18 mouse cellular contexts compared by ENCODE assay signal in the genomic region with DNA sequence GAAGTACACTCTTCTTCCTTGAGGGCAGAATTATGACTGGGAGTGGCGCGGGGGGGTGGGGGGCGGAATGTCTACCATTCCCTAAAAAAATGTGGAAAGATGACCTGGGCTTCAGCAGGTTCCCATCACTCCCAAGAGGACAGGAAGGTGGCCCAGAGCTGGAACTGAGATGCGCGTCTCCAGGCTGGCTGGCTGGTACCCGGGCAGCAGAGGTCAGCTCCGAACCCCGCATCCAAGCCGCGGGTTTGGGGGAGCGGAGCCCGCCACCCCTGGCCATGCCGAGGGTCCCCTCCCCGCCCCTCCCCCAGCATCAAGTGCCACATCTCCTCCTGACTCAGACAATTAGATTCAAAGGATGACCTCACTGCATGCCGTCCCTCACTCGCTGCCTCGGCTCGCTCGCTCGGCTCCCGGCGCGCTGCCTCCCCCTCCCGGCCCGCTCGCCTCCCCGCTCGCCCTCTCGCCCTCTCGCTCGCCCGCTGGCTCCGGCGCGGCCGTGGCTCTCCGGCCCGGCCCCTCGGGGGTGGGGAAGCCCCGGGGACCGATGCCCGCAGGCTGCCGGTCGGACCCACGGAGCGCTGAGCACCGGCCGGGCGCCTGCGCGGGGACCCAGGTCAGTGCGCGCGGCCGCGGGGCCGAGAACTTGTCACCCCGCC. TPM values are rescaled to one million over a fixed set of nuclear protein-coding genes. Genes with fewer than 3 reads are reported as not detected.
DNase-seq lines count a peak whose midpoint lies in the region; ATAC-seq lines count a peak whose summit lies in the region.
"Not testable (repeated sequence)": the region's sequence is repeated elsewhere in the genome, so short reads cannot be mapped to it uniquely, and the experiment has no call there.
"Had no signal": no experiment of that assay in that cellular context is flagged by ENCODE, and none has a peak within 500 bp of the region (broad histone marks: within the 10 kb centered on the region; RNA-seq: fewer than 3 reads in every experiment).

No protein-coding gene starts in this region.

- not testable (repeated sequence) for H3K4me2 ChIP-seq in forebrain, embryonic 11.5 days (ENCODE audit: low read depth, low read length, severe bottlenecking); forebrain, embryonic 16.5 days (ENCODE audit: low read length); hindbrain, embryonic 13.5 days; kidney, embryonic 14.5 days (replicated peaks; ENCODE audit: low read depth, low read length); lung, embryonic 16.5 days (ENCODE audit: low read depth, low read length); midbrain, embryonic 15.5 days; neural tube, embryonic 14.5 days (ENCODE audit: low read depth, low read length)

- not testable (repeated sequence) for DNase-seq in forebrain, embryonic 11.5 days (ENCODE audit: low spot score)

- not testable (repeated sequence) for H3K9me3 ChIP-seq in forebrain, embryonic 11.5 days (ENCODE audit: control insufficient read depth, low read length); forebrain, embryonic 16.5 days (ENCODE audit: control insufficient read depth, low read length); hindbrain, embryonic 13.5 days; kidney, embryonic 14.5 days (ENCODE audit: control insufficient read depth, low read length); lung, embryonic 16.5 days (ENCODE audit: control insufficient read depth, low read length); midbrain, embryonic 15.5 days; neural tube, embryonic 14.5 days (ENCODE audit: control insufficient read depth, low read length)

- H3K4me1 ChIP-seq in forebrain, embryonic 11.5 days (replicated peaks; ENCODE audit: control insufficient read depth, insufficient read depth, low read length); forebrain, embryonic 16.5 days (replicated peaks; ENCODE audit: control insufficient read depth, insufficient read depth, low read length); hindbrain, embryonic 13.5 days (replicated peaks); kidney, embryonic 14.5 days (ENCODE audit: control insufficient read depth, insufficient read depth, low read length); lung, embryonic 16.5 days (replicated peaks; ENCODE audit: control insufficient read depth, insufficient read depth, low read length); midbrain, embryonic 15.5 days; neural tube, embryonic 14.5 days (ENCODE audit: control insufficient read depth, insufficient read depth, low read length): not testable (repeated sequence)

- not testable (repeated sequence) for H3K27ac ChIP-seq in forebrain, embryonic 11.5 days (ENCODE audit: low read depth, low read length); forebrain, embryonic 16.5 days (ENCODE audit: low read length); hindbrain, embryonic 13.5 days; kidney, embryonic 14.5 days (ENCODE audit: low read depth, low read length); lung, embryonic 16.5 days (ENCODE audit: low read length); midbrain, embryonic 15.5 days; neural tube, embryonic 14.5 days (ENCODE audit: low read depth, low read length)

- not testable (repeated sequence) for H3K27me3 ChIP-seq in forebrain, embryonic 11.5 days (ENCODE audit: control insufficient read depth, insufficient read depth, low read length); forebrain, embryonic 16.5 days (replicated peaks; ENCODE audit: control insufficient read depth, insufficient read depth, low read length); hindbrain, embryonic 13.5 days; kidney, embryonic 14.5 days (ENCODE audit: control insufficient read depth, insufficient read depth, low read length); lung, embryonic 16.5 days (ENCODE audit: control insufficient read depth, insufficient read depth, low read depth, low read length); midbrain, embryonic 15.5 days (replicated peaks); neural tube, embryonic 14.5 days (ENCODE audit: control insufficient read depth, insufficient read depth, low read length)

- H3K4me3 ChIP-seq in forebrain, embryonic 11.5 days (ENCODE audit: low read depth, low read length); forebrain, embryonic 16.5 days (replicated peaks; ENCODE audit: low read length); hindbrain, embryonic 13.5 days; kidney, embryonic 14.5 days (ENCODE audit: low read length); lung, embryonic 16.5 days (ENCODE audit: low read length); midbrain, embryonic 15.5 days; neural tube, embryonic 14.5 days (ENCODE audit: low read depth, low read length): not testable (repeated sequence)

- H3K9ac ChIP-seq in forebrain, embryonic 11.5 days (ENCODE audit: low read length); forebrain, embryonic 16.5 days (replicated peaks; ENCODE audit: low read depth, low read length); hindbrain, embryonic 13.5 days; kidney, embryonic 14.5 days (ENCODE audit: low read depth, low read length); lung, embryonic 16.5 days (ENCODE audit: low read length); midbrain, embryonic 15.5 days; neural tube, embryonic 14.5 days (replicated peaks; ENCODE audit: low read depth, low read length): not testable (repeated sequence)

- WGBS in forebrain, embryonic 11.5 days: no CpG with 5 or more reads among the region's 58 CpGs
- no CpG with 5 or more reads among the region's 58 CpGs for WGBS in forebrain, embryonic 16.5 days
- WGBS in hindbrain, embryonic 13.5 days: no CpG with 5 or more reads among the region's 58 CpGs
- WGBS in kidney, embryonic 14.5 days: no CpG with 5 or more reads among the region's 58 CpGs
- no CpG with 5 or more reads among the region's 58 CpGs for WGBS in lung, embryonic 16.5 days
- no CpG with 5 or more reads among the region's 58 CpGs for WGBS in midbrain, embryonic 15.5 days
- no CpG with 5 or more reads among the region's 58 CpGs for WGBS in neural tube, embryonic 14.5 days

- peak; percentile 72 for ATAC-seq in forebrain, embryonic 11.5 days (replicated peaks; ENCODE audit: low FRiP score)
- ATAC-seq in forebrain, embryonic 16.5 days: peak; percentile 62; the same call in 1 of the 2 replicates
- peak; percentile 57 for ATAC-seq in hindbrain, embryonic 13.5 days (ENCODE audit: low FRiP score)
- ATAC-seq in kidney, embryonic 14.5 days (ENCODE audit: low FRiP score, low TSS enrichment): peak; percentile 71; the same call in 1 of the 2 replicates
- ATAC-seq in lung, embryonic 16.5 days (ENCODE audit: low read depth): peak; percentile 51
- ATAC-seq in midbrain, embryonic 15.5 days (replicated peaks): peak; percentile 75; the same call in 1 of the 2 replicates
- ATAC-seq in neural tube, embryonic 14.5 days (ENCODE audit: low read depth): peak; percentile 60

- not testable (repeated sequence) for H3K36me3 ChIP-seq in forebrain, embryonic 11.5 days (ENCODE audit: control insufficient read depth, insufficient read depth, low read length); forebrain, embryonic 16.5 days (ENCODE audit: control insufficient read depth, insufficient read depth); hindbrain, embryonic 13.5 days; kidney, embryonic 14.5 days (ENCODE audit: control insufficient read depth, insufficient read depth, low read length); lung, embryonic 16.5 days (ENCODE audit: control insufficient read depth, insufficient read depth, low read length); midbrain, embryonic 15.5 days (replicated peaks); neural tube, embryonic 14.5 days (ENCODE audit: control insufficient read depth, insufficient read depth, low read length)

RNA-seq across cellular contexts. Expression of a gene that starts 16.0 kb away (rescaled TPM):
- polyA plus RNA-seq in forebrain, embryonic 11.5 days (2014; fragmentation: Nextera tagmentation; extraction: Ambion mirVana): not detected in 2 replicates
- polyA plus RNA-seq in forebrain, embryonic 16.5 days (2015; fragmentation: Nextera tagmentation; extraction: Ambion mirVana): not detected in 2 replicates
- 0.60 TPM in 1 of 2 replicates, not detected in the other for polyA plus RNA-seq in hindbrain, embryonic 13.5 days (2015; fragmentation: Nextera tagmentation; extraction: Ambion mirVana)
- polyA plus RNA-seq in kidney, embryonic 14.5 days (2014; fragmentation: Nextera tagmentation; extraction: Ambion mirVana): 0.11 TPM in 1 of 2 replicates, not detected in the other
- polyA plus RNA-seq in lung, embryonic 16.5 days (2015; fragmentation: Nextera tagmentation; extraction: Ambion mirVana): 0.21 and 0.80 TPM in 2 replicates
- polyA plus RNA-seq in midbrain, embryonic 15.5 days (2015; fragmentation: Nextera tagmentation; extraction: Ambion mirVana): not detected in 2 replicates
- polyA plus RNA-seq in neural tube, embryonic 14.5 days (2014; fragmentation: Nextera tagmentation; extraction: Ambion mirVana): 0.50 TPM in 1 of 2 replicates, not detected in the other
- polyA plus RNA-seq: embryonic facial prominence, embryonic 11.5 days; heart, embryonic 11.5 days; inflammation-experienced regulatory T-cells, adult 6 months; liver, embryonic 16.5 days; macrophage had no signal

RNA-seq across cellular contexts. Expression of a gene that starts 31.2 kb away (rescaled TPM):
- not detected in 2 replicates for polyA plus RNA-seq in forebrain, embryonic 11.5 days (2014; fragmentation: Nextera tagmentation; extraction: Ambion mirVana)
- polyA plus RNA-seq in forebrain, embryonic 16.5 days (2015; fragmentation: Nextera tagmentation; extraction: Ambion mirVana): 0.91 and 4.1 TPM in 2 replicates
- polyA plus RNA-seq in hindbrain, embryonic 13.5 days (2015; fragmentation: Nextera tagmentation; extraction: Ambion mirVana): 1.3 and 1.4 TPM in 2 replicates
- polyA plus RNA-seq in kidney, embryonic 14.5 days (2014; fragmentation: Nextera tagmentation; extraction: Ambion mirVana): not detected in 2 replicates
- 0.65 TPM in 1 of 2 replicates, not detected in the other for polyA plus RNA-seq in lung, embryonic 16.5 days (2015; fragmentation: Nextera tagmentation; extraction: Ambion mirVana)
- 2.0 and 2.1 TPM in 2 replicates for polyA plus RNA-seq in midbrain, embryonic 15.5 days (2015; fragmentation: Nextera tagmentation; extraction: Ambion mirVana)
- polyA plus RNA-seq in neural tube, embryonic 14.5 days (2014; fragmentation: Nextera tagmentation; extraction: Ambion mirVana): 3.1 and 3.8 TPM in 2 replicates
- polyA plus RNA-seq: embryonic facial prominence, embryonic 11.5 days; heart, embryonic 11.5 days; inflammation-experienced regulatory T-cells, adult 6 months; limb, embryonic 13.5 days; liver, embryonic 11.5 days; liver, embryonic 16.5 days; macrophage had no signal

RNA-seq across cellular contexts. Expression of a gene that starts 56.0 kb away (rescaled TPM):
- polyA plus RNA-seq in forebrain, embryonic 11.5 days (2014; fragmentation: Nextera tagmentation; extraction: Ambion mirVana): not detected in 2 replicates
- polyA plus RNA-seq in forebrain, embryonic 16.5 days (2015; fragmentation: Nextera tagmentation; extraction: Ambion mirVana): not detected in 2 replicates
- polyA plus RNA-seq in hindbrain, embryonic 13.5 days (2015; fragmentation: Nextera tagmentation; extraction: Ambion mirVana): not detected in 2 replicates
- polyA plus RNA-seq in kidney, embryonic 14.5 days (2014; fragmentation: Nextera tagmentation; extraction: Ambion mirVana): not detected in 2 replicates
- not detected in 2 replicates for polyA plus RNA-seq in lung, embryonic 16.5 days (2015; fragmentation: Nextera tagmentation; extraction: Ambion mirVana)
- not detected in 2 replicates for polyA plus RNA-seq in midbrain, embryonic 15.5 days (2015; fragmentation: Nextera tagmentation; extraction: Ambion mirVana)
- 0.20 TPM in 1 of 2 replicates, not detected in the other for polyA plus RNA-seq in neural tube, embryonic 14.5 days (2014; fragmentation: Nextera tagmentation; extraction: Ambion mirVana)
- polyA plus RNA-seq: embryonic facial prominence, embryonic 11.5 days; heart, embryonic 11.5 days; heart, postnatal 0 days; inflammation-experienced regulatory T-cells, adult 6 months; kidney, postnatal 0 days; limb, embryonic 13.5 days; liver, embryonic 11.5 days; macrophage; testis, adult 2 months; thymus, postnatal 0 days had no signal
